Mouse (Mus musculus) adipose tissue, adult 10 weeks (tissue): ENCODE data around the gene Ctnnbl1. TPM values are rescaled to one million over a fixed set of nuclear protein-coding genes. Genes with fewer than 3 reads are reported as not detected.

Source experiments
- polyA plus RNA-seq: library from polyadenylated mRNA; stranded (reverse); fragments of 350-450 nt; fragmentation: Illumina TruSeq; extraction: RNeasy Lipid Tissue Mini Kit (QIAGEN cat#74804); gene quantifications from one replicate; pipeline ENCODE4 v1.2.3, GENCODE M21; 2014; ENCODE audit warnings: low read depth, low replicate concordance

The Ctnnbl1 gene
- polyA plus RNA-seq, result 16.8 TPM

GRCm38 (mm10) chr2:157736854-157737850, at the start of gene Ctnnbl1:
Gene Ctnnbl1 (plus strand): TSS chr2:157737401.

GRCm38 (mm10) chr2:157914105-157914764, 177.0 kb downstream of the Ctnnbl1 start, which contains the start of gene Vstm2l:
Gene Vstm2l (plus strand): TSS chr2:157914653.

Other genes starting within 250 kb of the Ctnnbl1 start
- 1,213 TPM for gene Nnat, start 177.3 kb upstream of the Ctnnbl1 start, polyA plus RNA-seq
- gene Blcap, start 166.1 kb upstream of the Ctnnbl1 start, polyA plus RNA-seq, result 80.5 TPM
- gene Vstm2l, start 177.3 kb downstream of the Ctnnbl1 start, polyA plus RNA-seq, result not detected